Mouse (Mus musculus) left cerebral cortex, adult 11 months (tissue): ENCODE measurements around the gene Wdsub1.

Source experiments
- DNase-seq: peaks from one replicate; pipeline ENCODE4 v3.0.0; 2022; ENCODE audit warnings: low spot score

Wdsub1 gene

GRCm38 (mm10) chr2:59805595-59805994, 76.8 kb downstream of the Wdsub1 start:
- no peak for DNase-seq

GRCm38 (mm10) chr2:59802722-59803387, 79.5 kb downstream of the Wdsub1 start:
- DNase-seq = no peak
